Mouse (Mus musculus) gastrocnemius, postnatal 4 days (tissue): ENCODE data around the gene Muc3a. TPM values are rescaled to one million over a fixed set of nuclear protein-coding genes. Genes with fewer than 3 reads are reported as not detected.

ENCODE experiments used
- total RNA-seq, 2 experiments: library from RNA; stranded (reverse); gene quantifications; 2 replicates each; pipeline ENCODE4 v1.2.3; 2021

The Muc3a gene
- total RNA-seq, 2 experiments from 2014 or later: 0.88 to 0.98 TPM

Other genes with a start within 250 kb of the Muc3a start
- 1 to 10 TPM; 4.7 to 4.9 TPM for gene Cldn15, start 245.8 kb downstream of the Muc3a start, total RNA-seq
- 10 to 100 TPM; 40.9 to 46.4 TPM for gene Plod3, start 225.4 kb downstream of the Muc3a start, total RNA-seq
- 10 to 100 TPM; 40.4 to 45.4 TPM for gene Znhit1, start 224.4 kb downstream of the Muc3a start, total RNA-seq
- not detected for gene Vgf, start 186.0 kb downstream of the Muc3a start, total RNA-seq
- gene Ap1s1, start 166.3 kb downstream of the Muc3a start, total RNA-seq: 10 to 100 TPM; 67.3 to 68.0 TPM
- 1 to 10 TPM; 3.6 to 4.9 TPM for gene Serpine1, start 140.1 kb downstream of the Muc3a start, total RNA-seq
- gene Trim56, start 96.2 kb downstream of the Muc3a start, total RNA-seq: 10 to 100 TPM; 13.6 to 13.8 TPM
- gene Muc3, start 63.1 kb downstream of the Muc3a start, total RNA-seq: not detected
- 10 to 100 TPM; 68.5 to 78.9 TPM for gene Ache, start 75.1 kb upstream of the Muc3a start, total RNA-seq
- gene Ufsp1, start 82.2 kb upstream of the Muc3a start, total RNA-seq: 10 to 100 TPM; 47.7 to 51.2 TPM
- gene Srrt, start 95.3 kb upstream of the Muc3a start, total RNA-seq: 100 to 1,000 TPM; 113 to 138 TPM
- 10 to 100 TPM; 31.2 to 31.9 TPM for gene Trip6, start 102.0 kb upstream of the Muc3a start, total RNA-seq
- 10 to 100 TPM in 1 of 2 experiments, 1 to 10 TPM in 1; 8.2 to 10.3 TPM for gene Slc12a9, start 121.2 kb upstream of the Muc3a start, total RNA-seq
- 10 to 100 TPM; 56.9 to 57.6 TPM for gene Ephb4, start 137.7 kb upstream of the Muc3a start, total RNA-seq